Mouse (Mus musculus) myocyte (in vitro differentiated cells): ENCODE data around the gene Trmt6.

Experiments
- CEBPB ChIP-seq: IDR thresholded peaks from 2 replicates; pipeline ENCODE4 v1.6.1; 2011; ENCODE audit warnings: mild to moderate bottlenecking, moderate library complexity; ENCODE audit not compliant: poor library complexity, insufficient read depth, severe bottlenecking
- MAX ChIP-seq: IDR thresholded peaks from one replicate; pipeline ENCODE4 v1.6.1; 2011; ENCODE audit warnings: low read depth, mild to moderate bottlenecking, control low read depth
- MYOD1 ChIP-seq, 3 experiments: IDR thresholded peaks; one replicate each; pipeline ENCODE4 v1.6.1; 2011; ENCODE audit warnings: control low read depth in 2 of 3, low read depth in 2 of 3, mild to moderate bottlenecking in 2 of 3, moderate library complexity in 1 of 3; ENCODE audit not compliant: insufficient read length in 2 of 3, control insufficient read depth in 1 of 3
- POLR2A ChIP-seq: IDR thresholded peaks from one replicate; pipeline ENCODE4 v1.6.1; 2011; ENCODE audit warnings: low read depth, mild to moderate bottlenecking, control low read depth, moderate library complexity; ENCODE audit not compliant: insufficient read length
- POLR2AphosphoS2 ChIP-seq: IDR thresholded peaks from one replicate; pipeline ENCODE4 v1.6.1; 2011; ENCODE audit warnings: low read depth, control low read depth; ENCODE audit not compliant: insufficient read length
- REST ChIP-seq: IDR thresholded peaks from one replicate; pipeline ENCODE4 v1.6.1; 2011; ENCODE audit warnings: mild to moderate bottlenecking, control low read depth, moderate library complexity; ENCODE audit not compliant: insufficient read depth, insufficient read length
- TCF12 ChIP-seq: IDR thresholded peaks from one replicate; pipeline ENCODE4 v1.6.1; 2011; ENCODE audit warnings: mild to moderate bottlenecking, control low read depth; ENCODE audit not compliant: poor library complexity, insufficient read depth, severe bottlenecking
- TCF3 ChIP-seq: IDR thresholded peaks from one replicate; pipeline ENCODE4 v1.6.1; 2011; ENCODE audit warnings: low read depth, control low read depth; ENCODE audit not compliant: insufficient read length
- USF1 ChIP-seq: IDR thresholded peaks from one replicate; pipeline ENCODE4 v1.6.1; 2011; ENCODE audit warnings: low read depth, mild to moderate bottlenecking, control low read depth, moderate library complexity

GRCm38 (mm10) chr2:132794204-132794586 lies 21.7 kb downstream of the Trmt6 start:
- TF ChIP-seq POLR2A (no peak), POLR2AphosphoS2 (no peak), TCF12 (no peak), CEBPB (no peak), USF1 (no peak), MAX (no peak), MYOD1 (IDR thresholded peaks at IDR 0.05; ENCODE audit: control insufficient read depth in 1 of 3, insufficient read length in 2 of 3, low read depth in 2 of 3) (no peak), TCF3 (no peak), REST (no peak)
